Mouse (Mus musculus) heart, postnatal 14 days (tissue): ENCODE results near the gene Ttc41. TPM values are rescaled to one million over a fixed set of nuclear protein-coding genes. Genes with fewer than 3 reads are reported as not detected.
A peak's percentile ranks its signal among the peaks of the same experiment; 100 is the strongest.

Experiments
- DNase-seq, 2 experiments: peaks; one replicate each; pipeline ENCODE4 v3.0.0; 2021 to 2022
- intact Hi-C: fragments of 180-260 bp; cut with DNase I; formaldehyde crosslinking; loops from one replicate; pipeline ENCODE4 v1.15.1; 2025
- total RNA-seq, 2 experiments: library from RNA; stranded (reverse); gene quantifications; 2 replicates each; pipeline ENCODE4 v1.2.3; 2021

The Ttc41 gene
- total RNA-seq, 2 experiments from 2014 or later: 1.4 TPM

DNA sequence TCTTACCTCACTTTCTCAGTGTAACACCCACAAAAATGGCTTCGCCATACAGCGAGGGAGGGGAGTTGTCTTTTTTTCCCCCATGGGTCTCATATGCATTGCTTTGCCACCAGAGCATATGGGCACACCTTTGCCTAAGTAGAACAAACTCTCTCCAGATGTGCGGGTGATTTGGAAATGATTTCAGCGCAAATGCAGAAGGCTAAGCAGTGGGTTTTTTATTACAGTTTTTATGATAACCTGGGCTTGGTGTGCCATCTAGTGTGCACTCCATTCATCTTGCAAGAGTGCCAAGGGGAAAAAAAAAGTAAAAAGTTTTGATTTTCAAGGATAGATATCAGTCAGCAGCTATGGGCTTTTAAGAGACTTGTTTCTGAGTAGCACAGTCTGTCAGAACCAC lies 29.4 kb downstream of the Ttc41 start:
- DNase-seq: no peak
- intact Hi-C loops: no loop called here

DNA sequence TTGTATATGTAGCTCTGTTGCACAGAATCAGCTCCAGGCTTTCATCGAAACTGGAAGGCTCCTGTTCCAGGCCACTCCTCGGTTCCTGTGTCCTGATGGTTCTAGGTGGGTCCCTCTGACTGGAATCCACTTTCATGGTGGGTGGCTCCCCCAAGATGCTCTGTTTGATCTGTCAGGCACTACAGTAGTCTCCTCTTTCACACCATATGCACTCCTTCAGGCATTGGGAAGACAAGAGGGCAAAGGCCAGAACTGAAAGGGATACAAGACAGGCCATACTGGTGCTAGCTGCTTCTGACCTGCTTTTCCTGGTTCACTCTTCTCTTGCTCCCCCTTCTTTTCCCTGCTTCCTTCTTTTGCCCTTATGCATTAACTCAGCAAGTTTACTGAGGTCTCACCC lies 37.3 kb downstream of the Ttc41 start:
- DNase-seq: no peak
- intact Hi-C loops: no loop called here

DNA sequence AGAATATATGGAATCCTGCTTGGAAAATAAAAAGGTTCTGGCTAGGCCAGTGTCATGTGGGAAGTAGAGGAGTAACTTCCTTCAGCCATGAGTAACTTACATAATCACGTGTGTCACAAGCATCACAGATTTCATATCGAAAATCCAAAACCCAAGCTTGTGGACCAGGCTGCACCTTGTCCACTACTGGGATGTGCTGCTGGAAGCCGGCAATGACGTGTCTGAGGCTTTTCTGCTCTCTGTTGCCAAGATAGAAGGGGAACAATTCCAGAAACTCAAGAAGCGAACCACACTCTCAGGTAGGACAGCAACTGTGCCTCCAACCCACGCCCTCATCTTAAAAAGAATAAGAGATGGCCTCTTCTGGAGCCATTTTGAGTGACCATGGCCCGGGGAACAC lies 38.7 kb downstream of the Ttc41 start:
- DNase-seq: no peak
- intact Hi-C loops: no loop called here

DNA sequence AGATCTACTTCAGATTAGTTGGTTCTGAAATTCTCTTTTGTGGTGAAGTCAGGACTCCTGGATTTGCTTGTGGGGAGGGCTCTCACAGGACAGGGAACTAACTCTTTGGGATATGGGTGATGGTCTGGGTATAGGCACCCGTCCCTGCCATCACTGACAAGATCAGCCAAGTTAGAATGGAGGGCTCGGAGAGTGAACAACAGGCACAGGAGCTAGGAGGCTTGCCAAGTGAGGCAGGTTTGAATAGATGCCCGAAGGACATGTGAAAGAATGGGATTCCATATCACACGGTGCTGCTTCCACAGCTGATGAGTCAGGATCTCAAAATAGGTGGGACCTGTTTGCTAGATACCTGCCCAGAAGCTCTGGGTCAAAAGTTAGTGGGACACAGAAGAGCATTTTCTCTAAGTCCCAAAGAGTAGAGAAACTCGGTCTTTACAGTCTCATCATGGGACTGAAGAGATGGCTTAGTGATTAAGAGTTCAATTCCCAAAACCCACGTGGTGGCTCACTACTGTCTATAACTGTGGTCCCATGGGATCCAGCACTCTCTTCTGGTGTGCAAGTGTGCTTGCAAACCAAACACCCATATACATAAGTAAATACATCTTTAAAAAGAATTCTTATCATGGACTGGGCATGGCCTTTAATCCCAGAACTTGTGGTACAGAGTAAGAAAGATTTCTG lies 50.3 kb downstream of the Ttc41 start:
- peak; percentile 11 to 38 for DNase-seq
- intact Hi-C loops: no loop called here

DNA sequence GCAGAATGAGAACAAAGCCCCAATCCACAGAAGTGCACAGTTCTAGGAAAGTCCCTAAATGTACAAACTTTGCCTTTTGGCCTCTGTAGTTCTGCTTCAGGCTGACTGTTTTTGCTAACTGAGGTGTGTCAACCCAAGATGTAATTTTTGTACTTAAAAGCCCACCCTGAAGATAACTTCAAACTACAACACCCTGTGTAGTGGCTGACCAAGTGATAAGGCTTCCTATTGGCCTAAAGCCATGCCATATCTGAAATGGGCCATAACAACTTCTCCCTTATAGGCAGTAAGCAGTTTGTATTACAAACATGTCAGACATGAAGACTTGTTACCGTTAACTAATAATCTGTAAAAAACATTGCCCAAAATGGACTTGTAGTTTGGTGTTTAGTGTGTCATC lies 52.1 kb downstream of the Ttc41 start:
- DNase-seq: no peak
- intact Hi-C loops: no loop called here

DNA sequence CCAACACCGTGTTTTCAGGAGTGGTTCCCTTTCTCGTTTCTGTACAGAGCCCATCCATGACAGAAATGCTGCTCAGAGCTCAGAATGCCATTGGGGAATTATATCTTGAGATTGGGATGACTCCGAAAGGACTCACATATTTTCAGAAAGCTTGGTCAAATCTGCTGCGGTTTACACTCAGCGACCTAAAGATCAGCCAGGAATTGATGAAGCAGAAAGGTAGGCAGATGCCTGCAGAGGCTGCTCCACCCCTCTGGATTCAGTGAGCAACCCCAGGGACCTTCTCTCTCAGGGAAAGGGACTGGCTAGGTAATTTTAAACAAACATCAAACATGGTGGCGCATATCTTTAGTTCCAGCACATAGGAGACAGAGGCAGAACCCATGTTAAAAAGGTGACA lies 52.6 kb downstream of the Ttc41 start:
- intact Hi-C loops: no loop called here

DNA sequence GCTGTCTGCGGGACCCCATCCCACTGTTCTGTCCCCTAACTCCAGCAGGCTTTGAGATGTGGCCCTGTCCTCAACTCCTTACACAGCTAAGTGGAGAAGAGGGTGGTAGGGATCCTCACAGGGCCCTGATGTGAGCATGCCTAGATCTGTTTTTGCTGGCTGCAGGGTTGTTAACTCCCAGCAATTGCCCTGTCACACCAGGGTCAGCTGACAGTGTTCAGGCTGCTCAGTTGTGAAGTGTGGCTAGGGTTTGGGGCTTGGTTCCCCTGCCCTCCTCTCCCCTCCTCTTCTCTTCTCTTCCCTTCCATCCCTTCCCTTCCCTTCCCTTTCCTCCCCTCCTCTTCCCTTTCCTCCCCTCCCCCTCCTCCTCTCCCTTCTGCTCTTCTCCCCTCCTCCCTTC lies 55.6 kb downstream of the Ttc41 start:
- intact Hi-C loops: no loop called here
- DNase-seq: no peak

More for the DNA sequence above, 52.6 kb downstream of the Ttc41 start:
- DNase-seq: no peak

DNA sequence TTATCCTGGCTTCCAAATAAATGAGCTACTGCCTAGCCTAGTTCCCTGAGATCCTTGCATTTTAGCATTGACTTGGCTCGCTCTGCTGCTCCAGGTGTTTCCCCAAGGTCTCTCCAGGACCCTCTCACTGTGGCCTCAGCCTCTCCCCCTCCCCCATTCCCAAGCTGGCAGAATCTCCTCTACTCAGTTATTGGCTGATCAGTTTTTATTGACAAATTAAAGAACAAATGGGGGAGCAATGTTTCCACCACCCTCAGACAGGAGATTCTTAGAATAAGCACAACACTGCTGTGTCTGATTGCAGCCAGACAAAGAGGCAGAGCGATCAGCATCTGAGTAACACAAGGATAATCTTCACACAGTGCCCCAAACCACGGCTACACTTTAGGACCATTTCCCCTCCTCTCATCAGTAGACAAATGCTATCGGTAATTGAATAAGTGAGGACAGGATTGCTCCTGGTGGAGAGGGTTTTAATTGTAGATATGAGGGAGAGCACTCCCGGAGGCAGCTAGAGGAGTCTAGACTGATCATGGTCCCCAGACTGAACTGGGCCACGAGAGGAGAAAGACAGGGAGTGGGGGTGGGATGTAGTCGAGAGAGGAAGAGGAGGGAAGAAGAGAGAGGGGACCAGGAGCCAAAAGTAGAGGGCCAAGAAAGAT lies 56.2 kb downstream of the Ttc41 start:
- intact Hi-C loops: no loop called here
- DNase-seq: no peak

DNA sequence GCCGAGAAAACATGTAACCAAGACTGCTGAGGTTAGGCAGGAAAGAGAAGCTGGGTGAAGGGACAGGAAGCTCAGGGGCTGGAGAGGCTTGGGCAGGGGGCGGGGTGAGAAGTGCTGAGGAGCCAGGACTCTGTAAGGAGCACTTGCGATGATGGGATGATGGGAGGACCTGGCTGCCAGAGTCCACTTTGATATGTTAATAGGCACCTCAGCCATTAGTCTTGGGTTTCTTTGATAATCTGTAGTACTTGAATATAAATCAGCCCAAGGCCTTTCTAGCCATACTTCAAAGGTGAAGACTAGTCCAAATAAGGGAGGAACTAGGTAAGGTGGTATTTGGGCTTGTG lies 56.7 kb downstream of the Ttc41 start:
- intact Hi-C loops: no loop called here
- no peak for DNase-seq

DNA sequence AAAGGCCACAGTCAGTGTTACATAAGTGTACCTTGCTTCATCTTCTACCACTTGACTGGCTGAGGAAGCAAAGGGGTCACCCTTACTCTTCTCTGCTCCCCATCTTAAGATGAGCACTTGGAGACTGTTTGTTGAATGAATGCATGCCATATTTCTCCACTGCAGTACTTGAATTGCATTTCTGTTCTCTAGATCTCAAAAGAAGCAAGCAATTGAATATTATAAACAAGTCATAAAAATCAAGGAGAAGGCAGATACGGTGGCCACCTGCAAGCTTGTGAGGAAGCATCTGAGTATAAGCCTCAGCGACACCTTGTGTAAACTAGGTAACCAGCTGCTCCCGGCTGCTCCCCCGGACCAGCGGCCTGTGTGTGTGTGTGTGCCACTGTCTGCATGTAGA lies 58.1 kb downstream of the Ttc41 start, which contains the start of gene Gm49358:
TSS of gene Gm49358 (plus strand) at position 301 of the 400 bp plus-strand sequence.
- DNase-seq: no peak
- intact Hi-C loops: no loop called here

DNA sequence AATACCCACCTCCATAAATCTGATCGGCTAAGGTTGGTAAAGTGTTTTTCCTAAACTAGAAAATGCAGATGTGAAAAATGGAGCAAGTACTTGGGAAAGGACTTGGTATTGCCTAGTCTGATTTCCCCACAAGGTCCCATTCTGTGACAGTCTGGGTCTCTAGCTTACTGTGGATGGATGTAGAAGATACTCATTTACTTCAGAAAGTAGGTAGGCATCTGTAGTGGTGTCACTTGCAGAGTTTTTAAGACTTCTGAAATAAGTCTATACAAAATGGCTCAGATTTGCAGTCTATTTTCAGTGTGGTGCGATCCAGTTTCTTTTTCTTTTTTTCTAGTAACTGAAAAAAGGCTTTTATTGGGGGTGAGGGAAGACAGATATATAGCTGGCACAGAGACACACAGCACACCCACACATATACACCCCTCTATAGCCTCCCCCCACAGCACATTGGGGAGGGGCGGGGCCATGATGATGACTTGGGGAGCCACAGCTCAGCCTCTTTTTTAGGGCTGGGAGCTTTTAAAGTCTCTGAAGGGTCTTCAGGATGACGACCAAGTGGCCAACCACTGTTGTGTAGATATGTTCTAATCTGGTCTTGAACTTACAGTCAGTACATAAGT lies 59.8 kb downstream of the Ttc41 start:
- DNase-seq: no peak
- intact Hi-C loops: no loop called here

DNA sequence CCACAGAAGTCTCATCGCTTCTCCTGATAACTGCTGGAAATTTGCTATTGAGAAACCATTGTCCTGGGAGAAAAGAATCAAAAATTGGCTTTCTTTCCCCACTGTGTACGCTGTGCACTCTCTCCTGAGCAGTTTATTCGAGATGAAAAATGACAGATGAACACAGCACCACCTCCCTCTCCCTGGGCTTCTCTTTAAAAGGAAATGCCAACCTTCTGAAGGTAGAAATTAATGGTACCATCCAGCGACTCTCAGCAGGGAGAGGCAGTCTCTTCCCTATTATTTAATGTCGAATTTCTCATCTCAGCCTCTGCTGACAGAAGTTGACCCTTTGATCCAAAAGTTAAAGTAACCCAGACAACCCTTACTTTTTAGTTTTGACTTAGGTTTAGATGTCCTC lies 63.6 kb downstream of the Ttc41 start:
- no peak for DNase-seq
- intact Hi-C loops: no loop called here

DNA sequence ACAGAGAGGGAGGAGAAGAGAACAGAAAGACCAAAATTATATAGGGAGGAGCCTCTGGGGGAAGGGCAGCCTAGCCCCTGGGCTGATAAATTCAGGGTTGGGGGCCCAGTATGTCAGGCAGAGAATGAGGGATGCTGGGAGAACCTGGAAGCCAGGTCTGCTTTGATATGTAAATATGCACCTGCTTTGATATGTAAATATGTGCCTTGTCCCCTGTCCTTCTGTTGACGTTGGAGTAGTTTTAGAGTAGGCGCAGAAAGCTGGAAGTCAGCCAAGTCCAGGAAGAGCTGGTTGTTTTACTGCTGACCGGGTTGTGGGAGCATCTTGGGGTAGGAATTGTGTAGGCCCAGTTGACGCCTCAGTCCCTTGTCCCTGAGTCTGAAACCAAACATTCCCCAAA lies 64.2 kb downstream of the Ttc41 start:
- peak in 1 of 2 experiments; percentile 41 for DNase-seq
- intact Hi-C loops: loop anchor here (10.0 kb wide), 1 partner anchor 205 kb away; no protein-coding TSS in a partner anchor

DNA sequence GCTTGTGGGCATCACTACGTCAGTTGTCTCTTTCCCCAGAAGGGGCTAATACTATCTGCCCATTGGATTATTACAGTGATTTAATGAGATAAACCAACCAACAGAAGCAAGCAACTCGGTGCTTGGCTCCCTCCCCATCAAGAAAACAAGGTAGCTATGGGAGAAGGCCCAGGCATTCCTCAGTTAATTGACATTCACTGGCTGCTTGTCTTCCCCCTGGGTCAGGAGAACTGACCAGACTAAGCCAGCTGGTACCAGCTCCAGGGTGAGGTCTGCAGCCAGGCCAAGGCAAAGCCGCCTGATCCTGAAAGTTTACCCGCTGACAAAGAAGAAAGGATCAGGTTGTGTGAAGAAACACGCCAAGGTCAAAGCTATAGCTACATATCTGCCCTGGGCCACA lies 66.1 kb downstream of the Ttc41 start:
- intact Hi-C loops: loop anchor here (10.0 kb wide), 1 partner anchor 203 kb away; no protein-coding TSS in a partner anchor

DNA sequence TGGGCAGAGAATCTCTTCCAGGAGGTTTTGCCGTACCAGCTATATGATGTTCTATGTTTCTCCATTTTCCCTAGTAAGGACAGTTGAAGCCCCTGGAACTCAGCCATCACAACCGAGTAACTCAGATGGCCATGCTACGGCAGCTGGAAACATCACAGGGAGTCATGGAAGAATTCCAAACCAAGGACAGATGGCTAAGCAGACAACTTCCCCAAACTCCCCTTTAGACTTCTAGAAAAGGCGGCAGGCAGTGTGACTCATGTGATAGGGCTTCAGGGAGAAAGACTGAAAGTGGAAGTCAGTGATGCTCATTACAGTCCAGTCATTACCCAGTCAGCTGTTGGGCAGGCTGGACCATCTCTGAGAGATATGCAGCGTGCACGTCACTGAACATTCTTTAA lies 66.6 kb downstream of the Ttc41 start:
- DNase-seq: peak in 1 of 2 experiments; percentile 13

More for the DNA sequence above, 66.1 kb downstream of the Ttc41 start:
- DNase-seq: no peak

DNA sequence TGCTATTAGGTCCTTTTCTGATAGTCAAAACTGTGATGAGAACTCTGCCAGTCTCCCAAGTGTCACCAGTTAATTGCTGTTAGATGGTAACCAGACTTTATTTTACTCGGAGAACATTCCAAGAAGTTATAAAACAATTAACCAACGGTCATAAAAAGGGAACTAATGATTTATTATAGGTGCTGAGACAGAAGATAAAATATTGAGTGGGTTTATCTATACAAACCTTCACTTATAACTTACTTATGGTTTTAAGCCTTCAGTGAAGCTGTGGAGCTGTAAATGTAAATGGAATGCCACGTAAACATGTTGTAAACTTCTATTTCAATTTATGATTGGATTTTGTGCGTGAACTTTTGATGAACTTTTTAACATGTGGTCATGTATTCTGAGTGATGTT lies 67.7 kb downstream of the Ttc41 start:
- intact Hi-C loops: loop anchor here (10.0 kb wide), 1 partner anchor 201 kb away; no protein-coding TSS in a partner anchor
- no peak for DNase-seq

More for the DNA sequence above, 66.6 kb downstream of the Ttc41 start:
- intact Hi-C loops: loop anchor here (10.0 kb wide), 1 partner anchor 203 kb away; no protein-coding TSS in a partner anchor

DNA sequence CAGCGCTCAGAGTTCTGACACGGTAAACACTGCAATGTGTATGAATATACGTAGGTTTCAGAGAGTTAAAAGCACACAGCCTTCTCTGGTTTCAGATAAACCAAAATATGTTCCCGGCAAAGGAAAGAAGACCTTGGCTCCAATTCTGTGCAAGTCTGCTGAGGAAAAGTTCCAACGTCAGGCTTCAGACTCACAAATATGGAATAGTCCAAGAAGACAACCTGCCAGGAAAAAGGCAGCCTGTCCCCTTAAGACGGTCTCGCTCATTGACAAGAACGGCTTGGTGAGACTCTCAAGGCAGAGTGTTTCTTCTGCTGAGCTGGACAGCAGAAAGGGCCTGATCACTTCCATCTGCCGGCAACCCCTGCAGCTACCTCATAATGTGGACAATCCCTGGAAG lies 70.7 kb downstream of the Ttc41 start:
- peak; percentile 18 to 26 for DNase-seq
- intact Hi-C loops: loop anchor here (5.0 to 10.0 kb wide), 2 partner anchors 69 to 199 kb away; partner anchors contain the start of genes Hsp90b1 and Ttc41

DNA sequence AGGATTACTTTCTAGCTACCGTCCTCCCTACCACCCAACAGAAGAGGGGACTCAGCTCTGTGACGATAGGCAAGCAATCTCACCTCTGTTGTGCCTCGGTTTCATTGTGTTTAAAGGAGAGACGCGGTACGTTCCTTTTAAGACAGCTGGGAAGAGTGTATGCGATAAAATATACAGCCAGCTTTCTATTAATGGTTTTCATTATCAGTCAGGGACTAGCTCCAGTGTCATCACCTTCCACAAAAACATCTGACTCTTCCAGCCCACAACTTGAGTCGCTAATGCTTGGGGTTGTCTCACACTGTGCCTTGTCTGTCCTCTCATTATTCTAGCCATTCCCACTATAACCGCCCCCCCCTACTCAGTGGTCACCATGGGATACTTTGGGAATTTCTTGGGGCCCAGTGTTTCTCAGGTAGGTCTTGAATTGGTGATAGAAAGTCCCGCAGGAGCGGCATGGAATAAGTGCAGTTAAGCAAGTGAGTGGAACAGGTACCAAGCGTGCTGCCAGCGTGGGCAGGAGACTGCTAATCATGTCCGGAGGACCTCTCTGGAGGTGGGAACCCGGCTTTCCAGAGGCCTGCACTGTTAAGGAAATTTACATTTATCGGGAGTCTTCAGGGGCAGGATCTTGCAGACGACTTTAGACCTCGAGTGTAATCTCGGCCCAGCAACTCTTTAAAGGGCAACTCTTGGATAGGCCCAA lies 72.2 kb downstream of the Ttc41 start:
- intact Hi-C loops: loop anchor here (5.0 to 10.0 kb wide), 2 partner anchors 70 to 197 kb away; partner anchors contain the start of genes Hsp90b1 and Ttc41
- DNase-seq: no peak

DNA sequence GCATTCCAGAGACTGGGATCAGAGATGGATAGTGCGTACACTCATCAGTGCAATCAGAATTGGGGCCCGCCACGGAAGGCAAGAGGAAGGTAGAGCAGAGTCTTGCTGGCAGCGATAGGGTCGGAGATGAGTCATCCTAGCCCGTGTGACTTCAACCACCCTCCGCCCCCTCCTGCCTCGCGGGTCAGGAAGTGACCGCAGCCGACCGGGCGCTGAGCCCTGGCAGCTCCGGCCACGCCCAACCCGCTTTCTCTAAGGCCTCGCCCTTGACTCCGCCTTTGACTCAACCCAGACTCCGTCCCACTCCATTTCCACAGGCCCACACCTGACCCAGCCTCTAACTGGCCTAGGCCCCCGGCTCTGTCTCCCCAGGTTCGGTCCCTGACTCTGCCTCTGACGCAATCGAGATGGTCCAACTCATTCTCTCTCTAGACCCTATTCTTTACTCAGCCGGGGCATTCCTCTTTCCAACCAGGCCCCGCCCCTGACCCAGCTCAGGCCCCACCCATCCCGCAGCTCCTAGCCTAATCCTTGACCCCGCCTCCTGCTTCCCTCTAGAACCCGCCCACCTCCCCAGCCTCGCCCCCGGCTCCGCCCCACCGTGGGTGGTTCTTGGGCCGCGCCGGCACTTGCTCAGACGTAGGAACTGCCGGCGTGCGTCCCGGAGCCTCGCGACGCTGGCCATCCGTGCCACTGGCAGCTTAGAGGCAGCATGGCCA lies 72.9 kb downstream of the Ttc41 start, which contains the start of gene Nt5dc3:
TSS of gene Nt5dc3 (plus strand) at position 608 of the 719 bp plus-strand sequence.
- intact Hi-C loops: loop anchor here (5.0 to 10.0 kb wide), 2 partner anchors 71 to 196 kb away; partner anchors contain the start of genes Hsp90b1 and Ttc41
- DNase-seq: peak; percentile 96 to 97
